Mouse (Mus musculus): ENCODE measurements around the gene Tspan9. TPM values are rescaled to one million over a fixed set of nuclear protein-coding genes. Genes with fewer than 3 reads are reported as not detected.

Gene Tspan9
- total RNA-seq (2014; rRNA removed) (23.2 and 35.8 TPM in 2 replicates), polyA plus RNA-seq (2012; rRNA removed) (39.1 and 40.0 TPM in 2 replicates)

- Histone ChIP-seq H3K4me3 (ENCODE audit: insufficient read depth, low read depth, low read length) (peak within 1 kb of the TSS; percentile 88), H3K27ac (replicated peaks; ENCODE audit: insufficient read depth, low read depth, low read length) (peak within 1 kb of the TSS; percentile 91), H3K4me1 (ENCODE audit: control insufficient read depth, insufficient read depth, low read length) (peaks cover 10% of the 10 kb centered on the region), H3K9ac (ENCODE audit: low read depth, low read length) (peak within 1 kb of the TSS; percentile 95), H3K36me3 (ENCODE audit: control insufficient read depth, insufficient read depth, low read length) (no peaks in the 10 kb centered on the region), H3K79me2 (ENCODE audit: control insufficient read depth, insufficient read depth, low read length) (peaks cover 10% of the 10 kb centered on the region; the same call in 1 of the 2 replicates), H3K27me3 (ENCODE audit: control insufficient read depth, insufficient read depth, low read length) (no peaks in the 10 kb centered on the region)
- DNase-seq (ENCODE audit: extremely low read depth, low read depth, low spot score): peak; percentile 81
- TF ChIP-seq POLR2A (IDR thresholded peaks at IDR 0.05; ENCODE audit: extremely low read depth, insufficient read depth, low read length) (peak; percentile 44; the same call in 1 of the 2 replicates), CTCF (IDR thresholded peaks at IDR 0.05; ENCODE audit: low read depth, low read length) (peak; percentile 22)
- under 1% methylated on average over 47 of the region's 56 CpGs for WGBS
Observed at GRCm38 (mm10) chr6:128143390-128144020, at the start of gene Tspan9. Gene Tspan9 (minus strand): TSS chr6:128143594.

- Histone ChIP-seq H3K27me3 (ENCODE audit: control insufficient read depth, insufficient read depth, low read length) (no peaks in the 10 kb centered on the region), H3K79me2 (ENCODE audit: control insufficient read depth, insufficient read depth, low read length) (no peaks in the 10 kb centered on the region), H3K27ac (replicated peaks; ENCODE audit: insufficient read depth, low read depth, low read length) (no peak overlapping the region), H3K36me3 (ENCODE audit: control insufficient read depth, insufficient read depth, low read length) (no peaks in the 10 kb centered on the region), H3K4me3 (ENCODE audit: insufficient read depth, low read depth, low read length) (no peak overlapping the region), H3K9ac (ENCODE audit: low read depth, low read length) (no peak overlapping the region), H3K4me1 (ENCODE audit: control insufficient read depth, insufficient read depth, low read length) (no peaks in the 10 kb centered on the region)
- TF ChIP-seq POLR2A (IDR thresholded peaks at IDR 0.05; ENCODE audit: extremely low read depth, insufficient read depth, low read length) (no peak), CTCF (IDR thresholded peaks at IDR 0.05; ENCODE audit: low read depth, low read length) (no peak)
- no peak for DNase-seq (ENCODE audit: extremely low read depth, low read depth, low spot score)
- WGBS: 51% methylated on average over 2 of the region's 2 CpGs
Observed at GRCm38 (mm10) chr6:128183521-128183920, 40.1 kb upstream of the Tspan9 start.

GRCm38 (mm10) chr6:128181176-128181575 lies 37.8 kb upstream of the Tspan9 start:
- no peaks in the 10 kb centered on the region for H3K79me2 ChIP-seq (ENCODE audit: control insufficient read depth, insufficient read depth, low read length)
- H3K4me3 ChIP-seq (ENCODE audit: insufficient read depth, low read depth, low read length): no peak overlapping the region
- no peak overlapping the region for H3K27ac ChIP-seq (replicated peaks; ENCODE audit: insufficient read depth, low read depth, low read length)
- no peaks in the 10 kb centered on the region for H3K4me1 ChIP-seq (ENCODE audit: control insufficient read depth, insufficient read depth, low read length)
- TF ChIP-seq POLR2A (IDR thresholded peaks at IDR 0.05; ENCODE audit: extremely low read depth, insufficient read depth, low read length) (no peak), CTCF (IDR thresholded peaks at IDR 0.05; ENCODE audit: low read depth, low read length) (no peak)
- no peaks in the 10 kb centered on the region for H3K27me3 ChIP-seq (ENCODE audit: control insufficient read depth, insufficient read depth, low read length)
- 68% methylated on average over 5 of the region's 5 CpGs for WGBS
- no peak overlapping the region for H3K9ac ChIP-seq (ENCODE audit: low read depth, low read length)
- H3K36me3 ChIP-seq (ENCODE audit: control insufficient read depth, insufficient read depth, low read length): no peaks in the 10 kb centered on the region
- DNase-seq (ENCODE audit: extremely low read depth, low read depth, low spot score): no peak

- H3K27me3 ChIP-seq (ENCODE audit: control insufficient read depth, insufficient read depth, low read length): no peaks in the 10 kb centered on the region
- TF ChIP-seq CTCF (IDR thresholded peaks at IDR 0.05; ENCODE audit: low read depth, low read length): no peak
Observed at GRCm38 (mm10) chr6:128179651-128180050, 36.3 kb upstream of the Tspan9 start.

GRCm38 (mm10) chr6:128179247-128179646 lies 35.9 kb upstream of the Tspan9 start:
- no peaks in the 10 kb centered on the region for H3K4me1 ChIP-seq (ENCODE audit: control insufficient read depth, insufficient read depth, low read length)
- H3K9ac ChIP-seq (ENCODE audit: low read depth, low read length): no peak overlapping the region
- TF ChIP-seq POLR2A (IDR thresholded peaks at IDR 0.05; ENCODE audit: extremely low read depth, insufficient read depth, low read length): no peak
- no peak for TF ChIP-seq CTCF (IDR thresholded peaks at IDR 0.05; ENCODE audit: low read depth, low read length)
- no peak overlapping the region for H3K27ac ChIP-seq (replicated peaks; ENCODE audit: insufficient read depth, low read depth, low read length)
- H3K27me3 ChIP-seq (ENCODE audit: control insufficient read depth, insufficient read depth, low read length): no peaks in the 10 kb centered on the region
- DNase-seq (ENCODE audit: extremely low read depth, low read depth, low spot score): no peak
- H3K36me3 ChIP-seq (ENCODE audit: control insufficient read depth, insufficient read depth, low read length): no peaks in the 10 kb centered on the region
- H3K79me2 ChIP-seq (ENCODE audit: control insufficient read depth, insufficient read depth, low read length): no peaks in the 10 kb centered on the region
- WGBS: 78% methylated on average over 5 of the region's 5 CpGs
- H3K4me3 ChIP-seq (ENCODE audit: insufficient read depth, low read depth, low read length): no peak overlapping the region

More at GRCm38 (mm10) chr6:128179651-128180050, 36.3 kb upstream of the Tspan9 start:
- DNase-seq (ENCODE audit: extremely low read depth, low read depth, low spot score): no peak
- Histone ChIP-seq H3K9ac (ENCODE audit: low read depth, low read length) (no peak overlapping the region), H3K79me2 (ENCODE audit: control insufficient read depth, insufficient read depth, low read length) (no peaks in the 10 kb centered on the region), H3K4me3 (ENCODE audit: insufficient read depth, low read depth, low read length) (no peak overlapping the region), H3K36me3 (ENCODE audit: control insufficient read depth, insufficient read depth, low read length) (no peaks in the 10 kb centered on the region), H3K27ac (replicated peaks; ENCODE audit: insufficient read depth, low read depth, low read length) (no peak overlapping the region), H3K4me1 (ENCODE audit: control insufficient read depth, insufficient read depth, low read length) (no peaks in the 10 kb centered on the region)
- 100% methylated on average over 1 of the region's 1 CpGs for WGBS

GRCm38 (mm10) chr6:128178681-128179080 lies 35.3 kb upstream of the Tspan9 start:
- no peaks in the 10 kb centered on the region for H3K4me1 ChIP-seq (ENCODE audit: control insufficient read depth, insufficient read depth, low read length)
- DNase-seq (ENCODE audit: extremely low read depth, low read depth, low spot score): no peak
- H3K36me3 ChIP-seq (ENCODE audit: control insufficient read depth, insufficient read depth, low read length): no peaks in the 10 kb centered on the region
- no peak overlapping the region for H3K9ac ChIP-seq (ENCODE audit: low read depth, low read length)
- no peaks in the 10 kb centered on the region for H3K79me2 ChIP-seq (ENCODE audit: control insufficient read depth, insufficient read depth, low read length)
- no peak overlapping the region for H3K27ac ChIP-seq (replicated peaks; ENCODE audit: insufficient read depth, low read depth, low read length)
- H3K4me3 ChIP-seq (ENCODE audit: insufficient read depth, low read depth, low read length): no peak overlapping the region
- TF ChIP-seq POLR2A (IDR thresholded peaks at IDR 0.05; ENCODE audit: extremely low read depth, insufficient read depth, low read length) (no peak), CTCF (IDR thresholded peaks at IDR 0.05; ENCODE audit: low read depth, low read length) (no peak)
- no peaks in the 10 kb centered on the region for H3K27me3 ChIP-seq (ENCODE audit: control insufficient read depth, insufficient read depth, low read length)
- WGBS: 92% methylated on average over 2 of the region's 2 CpGs
